Mouse (Mus musculus) heart, embryonic 14.5 days (tissue): ENCODE results near the gene Hectd1. TPM values are rescaled to one million over a fixed set of nuclear protein-coding genes. Genes with fewer than 3 reads are reported as not detected.

Experiments
- ATAC-seq: fragments of 200-750 bp; cut with Nextera tagmentation; 2 replicates; pipeline ENCODE4 v1.8.0; 2017; ENCODE audit warnings: low read depth, moderate TSS enrichment; ENCODE audit not compliant: insufficient number of reproducible peaks, insufficient read depth, low FRiP score
- H3K27ac ChIP-seq, 2 experiments: fragments of 200-500 bp in 1 of 2; fragments of 300-500 bp in 1 of 2; sonication (generic) in 1 of 2; replicated peaks in 1 of 2; 2 replicates each; pipeline ENCODE4 v1.5.1; 2012 to 2014; ENCODE audit warnings: low read depth in 2 of 2, low read length in 2 of 2, control low read depth in 1 of 2, mild to moderate bottlenecking in 1 of 2, mixed read lengths in 1 of 2; ENCODE audit not compliant: control insufficient read depth in 1 of 2, insufficient read depth in 1 of 2
- H3K27me3 ChIP-seq: fragments of 300-500 bp; sonication (generic); 2 replicates; pipeline ENCODE4 v1.6.1; 2014; ENCODE audit warnings: mild to moderate bottlenecking, low read length, control low read depth; ENCODE audit not compliant: control insufficient read depth, insufficient read depth
- H3K36me3 ChIP-seq: fragments of 300-500 bp; sonication (generic); 2 replicates; pipeline ENCODE4 v1.6.1; 2014; ENCODE audit warnings: mild to moderate bottlenecking, control low read depth, low read length, mixed read lengths; ENCODE audit not compliant: control insufficient read depth, insufficient read depth
- H3K4me1 ChIP-seq, 2 experiments: fragments of 200-500 bp in 1 of 2; fragments of 300-500 bp in 1 of 2; sonication (generic) in 1 of 2; 2 replicates each; pipeline ENCODE4 v1.6.1; 2012 to 2014; ENCODE audit warnings: low read length in 2 of 2, control low read depth in 1 of 2, mixed read lengths in 1 of 2; ENCODE audit not compliant: control insufficient read depth in 2 of 2, insufficient read depth in 2 of 2
- H3K4me2 ChIP-seq: fragments of 300-500 bp; sonication (generic); 2 replicates; pipeline ENCODE4 v1.6.1; 2014; ENCODE audit warnings: mild to moderate bottlenecking, low read length
- H3K4me3 ChIP-seq, 2 experiments: fragments of 200-500 bp in 1 of 2; fragments of 300-500 bp in 1 of 2; sonication (generic) in 1 of 2; 2 replicates each; pipeline ENCODE4 v1.5.1; 2012 to 2014; ENCODE audit warnings: low read length in 2 of 2, mild to moderate bottlenecking in 2 of 2, control low read depth in 1 of 2, low read depth in 1 of 2, moderate library complexity in 1 of 2; ENCODE audit not compliant: control insufficient read depth in 1 of 2, insufficient read depth in 1 of 2
- H3K9ac ChIP-seq: fragments of 300-500 bp; sonication (generic); 2 replicates; pipeline ENCODE4 v1.6.1; 2014; ENCODE audit warnings: mild to moderate bottlenecking, low read length
- H3K9me3 ChIP-seq: fragments of 300-500 bp; sonication (generic); 2 replicates; pipeline ENCODE4 v1.6.1; 2016; ENCODE audit warnings: low read length, control low read depth; ENCODE audit not compliant: control insufficient read depth
- WGBS: fragments of 180-500 bp; shearing (Covaris S2); extraction: QIAGEN DNeasy Blood & Tissue Kit; methylation state at CpG from one replicate; pipeline ENCODE4 v1.1.7; 2014; 5-methylcytosine and 5-hydroxymethylcytosine counted together
- polyA plus RNA-seq: library from polyadenylated mRNA; unstranded; fragments of >200 nt; fragmentation: Nextera tagmentation; extraction: Ambion mirVana; gene quantifications from 2 replicates; pipeline ENCODE4 v1.2.1, GENCODE M21; 2014

Gene Hectd1
- polyA plus RNA-seq, 1 experiment from 2014 or later = 43.3 TPM

- peaks cover 19 to 22% of the 10 kb centered on the region in 2 experiments for H3K4me1 ChIP-seq
- peak overlapping the region; percentile 73 to 74 for H3K27ac ChIP-seq
- peak; percentile 45; the same call in 1 of the 2 replicates for ATAC-seq
- H3K27me3 ChIP-seq = no peaks in the 10 kb centered on the region
- no peak overlapping the region for H3K4me2 ChIP-seq
- H3K4me3 ChIP-seq = no peak overlapping the region
- WGBS = 18% methylated on average over 7 of the region's 7 CpGs
- H3K9ac ChIP-seq = no peak overlapping the region
- no peaks in the 10 kb centered on the region for H3K9me3 ChIP-seq
- no peaks in the 10 kb centered on the region for H3K36me3 ChIP-seq
These were observed 93.5 kb downstream of the Hectd1 start for GRCm38 (mm10) chr12:51735840-51736271.

GRCm38 (mm10) chr12:51734605-51735211 lies 94.6 kb downstream of the Hectd1 start:
- peak overlapping the region; percentile 36 to 73; a peak in 1 of 4 replicates for H3K27ac ChIP-seq
- H3K9me3 ChIP-seq = no peaks in the 10 kb centered on the region

GRCm38 (mm10) chr12:51729827-51730226 lies 99.5 kb downstream of the Hectd1 start:
- ATAC-seq = no peak
- Histone ChIP-seq H3K4me2 (no peak overlapping the region), H3K9me3 (no peaks in the 10 kb centered on the region), H3K36me3 (no peaks in the 10 kb centered on the region), H3K4me3 (no peak overlapping the region), H3K9ac (0 out of 2 replicates have a peak overlapping the region, but pooled peaks have one; percentile 45), H3K4me1 (peaks cover 19% of the 10 kb centered on the region in 2 experiments), H3K27ac (peak overlapping the region; percentile 85 to 92), H3K27me3 (no peaks in the 10 kb centered on the region)
- 90% methylated on average over 9 of the region's 9 CpGs for WGBS

More at GRCm38 (mm10) chr12:51734605-51735211, 94.6 kb downstream of the Hectd1 start:
- ATAC-seq = no peak
- WGBS = 55% methylated on average over 14 of the region's 14 CpGs
- Histone ChIP-seq H3K9ac (peak overlapping the region; percentile 38; the same call in 1 of the 2 replicates), H3K4me1 (peaks cover 19 to 25% of the 10 kb centered on the region in 2 experiments), H3K36me3 (no peaks in the 10 kb centered on the region), H3K4me3 (0 out of 4 replicates have a peak overlapping the region, but pooled peaks of 1 of the 2 experiments have one; percentile 6), H3K4me2 (0 out of 2 replicates have a peak overlapping the region, but pooled peaks have one; percentile 11), H3K27me3 (no peaks in the 10 kb centered on the region)

- H3K4me2 ChIP-seq = peak overlapping the region; percentile 34
These were observed 100.3 kb downstream of the Hectd1 start for GRCm38 (mm10) chr12:51729058-51729457.

GRCm38 (mm10) chr12:51721836-51722235 lies 107.5 kb downstream of the Hectd1 start:
- no peak for ATAC-seq
- H3K4me3 ChIP-seq = no peak overlapping the region
- WGBS = 86% methylated on average over 8 of the region's 8 CpGs

More at GRCm38 (mm10) chr12:51729058-51729457, 100.3 kb downstream of the Hectd1 start:
- 11% methylated on average over 11 of the region's 11 CpGs for WGBS
- H3K4me3 ChIP-seq = no peak overlapping the region
- peak; percentile 74 for ATAC-seq
- no peaks in the 10 kb centered on the region for H3K9me3 ChIP-seq
- 0 out of 2 replicates have a peak overlapping the region, but pooled peaks have one; percentile 45 for H3K9ac ChIP-seq
- H3K4me1 ChIP-seq = peaks cover 12 to 16% of the 10 kb centered on the region in 2 experiments
- peak overlapping the region; percentile 85 to 92 for H3K27ac ChIP-seq
- peaks cover 1% of the 10 kb centered on the region; the same call in 1 of the 2 replicates for H3K36me3 ChIP-seq
- H3K27me3 ChIP-seq = no peaks in the 10 kb centered on the region

GRCm38 (mm10) chr12:51718617-51719016 lies 110.7 kb downstream of the Hectd1 start:
- 90% methylated on average over 6 of the region's 6 CpGs for WGBS
- H3K4me1 ChIP-seq = no peaks in the 10 kb centered on the region

More at GRCm38 (mm10) chr12:51721836-51722235, 107.5 kb downstream of the Hectd1 start:
- H3K4me2 ChIP-seq = no peak overlapping the region
- no peak overlapping the region for H3K27ac ChIP-seq
- H3K36me3 ChIP-seq = peaks cover 14% of the 10 kb centered on the region
- H3K9me3 ChIP-seq = peaks cover 2% of the 10 kb centered on the region; the same call in 1 of the 2 replicates
- H3K9ac ChIP-seq = no peak overlapping the region
- no peaks in the 10 kb centered on the region for H3K4me1 ChIP-seq
- no peaks in the 10 kb centered on the region for H3K27me3 ChIP-seq

GRCm38 (mm10) chr12:51712685-51713084 lies 116.7 kb downstream of the Hectd1 start:
- H3K27me3 ChIP-seq = no peaks in the 10 kb centered on the region
- no peak for ATAC-seq
- H3K36me3 ChIP-seq = no peaks in the 10 kb centered on the region
- H3K27ac ChIP-seq = 0 out of 4 replicates have a peak overlapping the region, but pooled peaks of 1 of the 2 experiments have one; percentile 30
- H3K9ac ChIP-seq = no peak overlapping the region
- H3K4me1 ChIP-seq = peaks cover 9 to 12% of the 10 kb centered on the region in 2 experiments; a peak in 3 of 4 replicates
- no peak overlapping the region for H3K4me3 ChIP-seq
- peaks cover 2% of the 10 kb centered on the region; the same call in 1 of the 2 replicates for H3K9me3 ChIP-seq
- no peak overlapping the region for H3K4me2 ChIP-seq
- WGBS = 50% methylated on average over 1 of the region's 1 CpGs

More at GRCm38 (mm10) chr12:51718617-51719016, 110.7 kb downstream of the Hectd1 start:
- Histone ChIP-seq H3K27me3 (no peaks in the 10 kb centered on the region), H3K4me3 (no peak overlapping the region), H3K9me3 (peaks cover 2% of the 10 kb centered on the region; the same call in 1 of the 2 replicates), H3K27ac (no peak overlapping the region), H3K9ac (no peak overlapping the region), H3K36me3 (peaks cover 9% of the 10 kb centered on the region), H3K4me2 (no peak overlapping the region)
- no peak for ATAC-seq
